Mouse (Mus musculus): ENCODE data around the gene Casp7. TPM values are rescaled to one million over a fixed set of nuclear protein-coding genes. Genes with fewer than 3 reads are reported as not detected.
"Not testable (repeated sequence)": the region's sequence is repeated elsewhere in the genome, so short reads cannot be mapped to it uniquely, and the experiment has no call there.

Gene Casp7
- total RNA-seq, 2 experiments from 2014 or later: 5.5 to 6.1 TPM

DNA sequence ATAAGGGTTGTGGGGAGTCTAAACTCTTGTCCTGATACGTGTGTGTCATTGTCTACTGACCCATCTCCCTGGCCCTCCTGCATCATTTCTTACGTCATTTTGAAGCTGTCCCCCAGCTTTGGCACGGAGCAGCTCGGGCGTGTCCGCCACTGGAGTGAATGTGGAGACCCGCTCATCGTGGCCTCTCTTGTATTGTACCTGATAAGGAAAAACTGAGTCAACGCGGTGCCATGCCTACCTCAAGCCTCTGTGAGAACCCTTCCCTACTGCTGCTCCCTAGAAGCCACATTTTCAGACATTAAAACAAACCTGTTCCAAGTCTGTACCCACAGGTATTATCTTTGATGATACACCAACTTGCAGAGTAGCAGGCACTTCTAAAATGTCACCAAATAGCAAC is 15.5 kb upstream of the Casp7 start:
- DNase-seq (ENCODE audit: low spot score in 2 of 2): no peak

DNA sequence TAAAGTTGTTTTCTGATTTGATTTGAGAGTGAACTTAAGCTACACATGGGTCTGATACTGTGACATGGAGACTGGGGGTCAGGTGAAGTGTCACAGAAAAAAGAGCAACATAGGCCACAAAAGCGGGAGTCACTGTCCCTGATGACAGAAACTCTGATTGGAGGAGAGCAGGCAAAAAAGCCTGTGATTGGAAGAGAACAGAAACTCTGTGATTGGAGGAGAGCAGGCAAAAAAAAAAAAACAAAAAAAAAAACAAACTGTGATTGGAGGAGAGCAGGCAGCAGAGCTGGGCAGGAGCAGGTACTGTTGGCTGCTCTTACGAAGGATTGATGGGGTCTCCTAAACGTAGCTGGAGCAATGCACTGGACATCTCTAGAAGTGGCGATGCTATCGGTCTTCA is 11.4 kb upstream of the Casp7 start:
- no peak for DNase-seq (ENCODE audit: low spot score in 2 of 2)

- no peak for DNase-seq (ENCODE audit: low spot score in 2 of 2)
Observed at GRCm38 (mm10) chr19:56386095-56386494, 10.8 kb upstream of the Casp7 start.

GRCm38 (mm10) chr19:56387726-56388302 is 9.1 kb upstream of the Casp7 start:
- DNase-seq (ENCODE audit: low spot score in 2 of 2): no peak

DNA sequence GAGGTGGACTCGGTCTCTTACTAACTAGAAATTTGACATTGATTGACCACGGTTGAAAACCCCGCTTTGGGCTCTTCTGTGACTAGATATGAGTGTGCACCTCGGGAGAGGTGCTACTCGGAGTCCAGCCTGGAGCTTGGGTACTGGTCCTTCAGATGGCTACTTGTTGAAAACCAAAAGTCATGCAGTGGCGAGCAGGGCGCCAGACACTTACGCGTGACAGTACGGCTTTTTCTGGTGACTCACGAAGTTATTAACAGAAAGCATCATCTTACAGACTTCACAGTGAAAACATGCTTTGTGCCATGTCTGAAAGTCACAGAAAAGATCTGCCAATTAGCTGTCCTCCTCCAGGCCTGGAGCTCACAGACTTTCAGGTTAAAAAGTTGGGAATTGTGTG is 7.8 kb upstream of the Casp7 start:
- no peak for DNase-seq (ENCODE audit: low spot score in 2 of 2)

GRCm38 (mm10) chr19:56389879-56390278 is 7.0 kb upstream of the Casp7 start, which contains the start of gene Nrap:
Nrap (minus strand) TSS chr19:56390037.
- no peak for DNase-seq (ENCODE audit: low spot score in 2 of 2)

DNA sequence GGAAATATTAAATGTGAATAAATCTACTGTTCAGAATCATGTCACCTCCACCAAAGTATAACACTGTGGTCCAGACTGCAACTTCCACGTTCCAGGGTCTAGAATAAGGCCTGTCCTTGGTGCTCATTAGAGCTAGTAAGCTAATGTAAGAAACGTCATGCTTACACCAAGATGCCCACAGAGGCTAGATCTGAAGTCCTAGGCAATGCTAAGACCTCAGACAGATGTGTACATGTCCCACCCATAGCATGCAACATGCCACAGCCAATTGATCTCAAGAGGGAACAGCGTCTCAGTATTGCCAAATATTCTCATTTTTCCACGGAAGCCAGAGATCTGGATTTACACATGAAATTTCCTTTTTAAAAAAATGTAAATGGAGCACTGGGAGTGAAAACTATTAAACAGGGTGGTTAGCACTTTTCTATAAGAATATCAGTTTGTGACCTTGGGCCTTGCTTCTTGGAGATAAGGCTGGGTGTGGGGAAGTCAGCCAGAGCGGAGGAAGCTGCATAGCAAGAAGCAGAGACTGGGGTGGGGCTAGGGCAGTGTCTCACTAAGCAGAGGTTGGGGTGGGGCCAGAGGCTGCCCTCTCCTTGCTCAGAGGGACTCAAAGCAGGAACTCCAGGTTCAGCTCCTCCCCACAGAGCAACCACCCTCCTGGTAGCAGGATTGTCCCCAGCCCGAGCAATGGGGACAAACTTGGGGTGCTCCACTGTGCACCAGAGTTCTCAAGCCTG is 5.5 kb upstream of the Casp7 start:
- no peak for DNase-seq (ENCODE audit: low spot score in 2 of 2)

GRCm38 (mm10) chr19:56393311-56393866 is 3.5 kb upstream of the Casp7 start:
- DNase-seq (ENCODE audit: low spot score in 2 of 2): no peak

- DNase-seq (ENCODE audit: low spot score in 2 of 2): no peak
Observed at GRCm38 (mm10) chr19:56395183-56395935, 1.6 kb upstream of the Casp7 start.

- no peak for DNase-seq (ENCODE audit: low spot score in 2 of 2)
Observed at GRCm38 (mm10) chr19:56396227-56396626, 702 bp upstream of the Casp7 start.

GRCm38 (mm10) chr19:56397663-56398527 is 966 bp downstream of the Casp7 start:
- DNase-seq (ENCODE audit: low spot score in 2 of 2): no peak

DNA sequence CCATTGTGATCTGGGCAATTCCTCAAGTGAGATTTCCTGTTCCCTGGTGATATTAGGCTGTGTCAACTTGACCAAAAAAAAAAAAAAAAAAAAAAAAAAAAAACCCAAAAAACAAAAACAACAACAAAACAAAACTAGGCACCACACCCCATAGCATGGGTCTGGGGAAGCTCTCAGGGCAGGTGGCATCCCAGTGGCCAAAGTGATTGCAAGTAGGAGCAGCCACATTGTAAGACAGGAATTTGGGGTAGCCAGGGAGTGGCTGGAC is 1.5 kb downstream of the Casp7 start:
- no peak for DNase-seq (ENCODE audit: low spot score in 2 of 2)

DNA sequence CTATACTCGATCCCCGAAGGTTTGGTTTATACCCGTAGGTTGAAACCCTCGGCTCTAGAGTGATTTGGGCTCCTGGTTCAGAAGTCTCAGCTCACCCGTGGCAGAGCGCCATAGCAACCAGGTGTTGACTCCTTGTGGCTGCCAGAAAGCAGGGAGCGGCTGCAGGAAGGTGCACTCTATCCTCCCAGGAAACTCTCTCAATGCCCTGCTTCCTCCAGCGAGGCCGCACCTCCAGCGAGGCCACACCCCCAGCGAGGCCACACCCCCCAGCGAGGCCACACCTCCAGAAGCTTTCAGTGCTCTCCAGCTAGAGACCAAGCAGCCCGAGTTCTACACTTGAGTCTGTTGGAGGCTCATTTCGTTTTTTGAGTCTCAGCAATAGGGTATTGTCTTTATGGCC is 3.3 kb downstream of the Casp7 start:
- DNase-seq (ENCODE audit: low spot score in 2 of 2): peak; percentile 49 to 71

DNA sequence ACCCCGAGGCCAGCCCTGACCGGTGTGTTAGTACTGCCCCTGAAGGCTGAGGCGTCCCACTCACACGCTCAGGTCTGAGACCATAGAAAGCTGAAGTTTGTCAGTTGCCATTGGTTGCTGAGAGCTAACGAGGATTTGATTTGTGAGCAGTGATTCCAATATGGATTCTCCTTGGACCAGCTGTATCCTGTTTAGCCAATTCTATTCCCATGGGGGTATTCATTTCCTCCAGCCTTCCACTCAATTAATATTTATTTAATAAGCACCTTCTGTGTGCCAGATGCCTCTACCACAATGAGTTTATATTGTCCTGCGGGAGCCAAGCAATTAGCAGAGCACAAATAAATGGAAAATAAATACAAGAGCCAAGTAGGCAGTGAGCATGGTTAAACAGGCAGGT is 4.9 kb downstream of the Casp7 start:
- no peak for DNase-seq (ENCODE audit: low spot score in 2 of 2)

DNA sequence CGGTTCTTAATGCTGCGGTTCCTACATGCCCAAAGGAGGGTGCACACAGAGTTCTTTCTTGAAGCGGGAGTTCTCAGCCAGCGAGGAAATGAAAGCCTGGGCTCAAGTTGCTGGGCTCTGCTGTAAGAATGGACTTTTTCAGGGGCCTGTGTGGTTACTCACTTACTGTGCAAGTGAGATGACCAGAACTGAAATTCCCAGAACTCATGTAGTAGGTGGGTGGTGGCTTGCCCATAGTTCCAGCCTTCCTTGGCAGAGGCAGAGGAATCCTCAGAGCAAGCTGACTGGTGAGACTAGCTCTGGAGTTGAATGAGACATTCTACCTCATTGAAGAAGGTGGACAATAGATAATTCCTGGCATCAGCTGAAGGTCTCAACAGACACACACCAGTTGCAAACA is 8.9 kb downstream of the Casp7 start:
- DNase-seq (ENCODE audit: low spot score in 2 of 2): no peak

- DNase-seq (ENCODE audit: low spot score in 2 of 2): no peak
Observed at GRCm38 (mm10) chr19:56406581-56406980, 9.7 kb downstream of the Casp7 start.

DNA sequence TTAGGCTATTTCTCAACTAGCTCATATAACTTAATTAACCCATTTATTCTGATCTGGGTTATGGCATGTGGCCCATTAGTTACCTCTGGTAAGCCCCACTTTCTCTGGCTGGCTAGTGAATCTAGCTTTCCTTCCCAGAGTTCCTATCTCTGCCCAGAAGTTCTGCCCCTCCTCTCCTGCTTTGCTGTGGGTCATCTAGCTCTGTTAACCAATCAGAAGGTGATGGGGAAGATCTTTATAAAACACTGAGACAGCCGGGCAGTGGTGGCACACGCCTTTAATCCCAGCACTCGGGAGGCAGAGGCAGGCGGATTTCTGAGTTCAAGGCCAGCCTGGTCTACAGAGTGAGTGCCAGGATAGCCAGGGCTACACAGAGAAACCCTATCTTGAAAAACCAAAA is 13.0 kb downstream of the Casp7 start:
- DNase-seq (ENCODE audit: low spot score in 2 of 2): not testable (repeated sequence)

- no peak for DNase-seq (ENCODE audit: low spot score in 2 of 2)
Observed at GRCm38 (mm10) chr19:56418404-56418803, 21.5 kb downstream of the Casp7 start.

DNA sequence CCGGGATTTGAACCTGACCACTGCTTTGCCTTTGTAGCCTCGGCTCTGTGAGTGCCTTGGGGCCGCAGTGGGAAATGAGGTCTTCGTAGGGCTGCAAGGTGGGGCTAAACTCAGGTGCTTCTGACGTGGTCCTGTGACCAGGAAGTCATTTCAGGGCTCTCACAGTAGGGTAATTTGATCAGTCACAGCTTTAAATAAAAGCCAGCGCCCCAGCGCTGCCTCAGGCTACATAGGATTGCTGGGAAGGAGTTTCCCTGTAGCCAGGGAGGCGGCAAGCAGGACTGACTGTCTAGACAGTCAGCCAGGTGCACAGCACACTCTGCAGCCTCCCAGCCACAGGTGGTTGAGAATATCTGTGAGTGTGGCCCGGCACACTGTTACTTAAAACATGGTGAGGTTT is 22.5 kb downstream of the Casp7 start:
- DNase-seq (ENCODE audit: low spot score in 2 of 2): no peak

GRCm38 (mm10) chr19:56420345-56420744 is 23.4 kb downstream of the Casp7 start:
- no peak for DNase-seq (ENCODE audit: low spot score in 2 of 2)

Measured in adrenal gland, adult 18-20 months (tissue).